Mouse (Mus musculus) cerebellum, postnatal 10 days (tissue): ENCODE measurements at regions not wholly inside any gene's neighbourhood (a gene's known extent, or its start where the extent isn't known, plus 50 kb on each side); places are given as distances from the start of the nearest gene placed in this dataset.
A peak's percentile ranks its signal among the peaks of the same experiment; 100 is the strongest.

Experiments used
- DNase-seq, 2 experiments: peaks; one replicate each; pipeline ENCODE4 v3.0.0; 2021; ENCODE audit warnings: mixed read lengths in 2 of 2

DNA sequence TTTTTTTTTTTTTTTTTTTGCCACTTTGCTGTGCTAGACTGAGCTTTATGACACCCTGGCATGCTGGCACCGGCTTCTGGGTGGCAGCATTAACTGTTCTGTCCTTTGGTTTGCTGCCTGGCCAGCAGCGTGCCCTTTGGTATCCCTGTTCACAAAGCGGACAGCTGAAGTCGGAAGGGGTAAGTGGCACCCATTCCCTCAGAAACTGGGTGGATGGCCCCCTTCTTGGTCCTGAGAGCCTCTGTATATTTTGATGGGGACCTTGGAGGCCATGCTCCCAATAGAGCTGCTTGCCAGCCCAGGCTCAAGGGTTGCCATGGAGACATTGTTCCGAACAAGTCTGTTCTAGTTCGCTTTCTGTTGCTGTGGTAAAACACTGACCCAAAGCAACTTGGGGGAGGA is 143.9 kb upstream of the Tle3 start:
- DNase-seq, result peak in 1 of 2 experiments; percentile 40

DNA sequence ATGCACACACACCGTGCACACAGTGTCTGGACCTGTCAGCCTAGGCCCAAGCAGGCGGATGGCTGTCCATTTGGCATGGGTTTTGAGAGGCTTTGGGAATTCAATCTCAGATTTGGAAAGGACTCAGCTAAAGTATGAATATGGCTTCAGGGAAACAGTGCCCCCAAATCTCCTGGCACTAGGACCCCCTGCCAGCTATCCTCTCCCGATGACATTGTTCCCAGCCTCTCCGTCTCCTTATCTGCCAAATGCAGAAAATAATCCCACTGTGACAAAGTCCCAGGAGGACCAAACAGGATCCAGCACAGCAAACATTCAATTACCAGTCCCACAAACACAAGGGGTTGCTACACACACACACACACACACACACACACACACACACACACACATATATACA is 141.9 kb upstream of the Tle3 start:
- DNase-seq, result no peak

DNA sequence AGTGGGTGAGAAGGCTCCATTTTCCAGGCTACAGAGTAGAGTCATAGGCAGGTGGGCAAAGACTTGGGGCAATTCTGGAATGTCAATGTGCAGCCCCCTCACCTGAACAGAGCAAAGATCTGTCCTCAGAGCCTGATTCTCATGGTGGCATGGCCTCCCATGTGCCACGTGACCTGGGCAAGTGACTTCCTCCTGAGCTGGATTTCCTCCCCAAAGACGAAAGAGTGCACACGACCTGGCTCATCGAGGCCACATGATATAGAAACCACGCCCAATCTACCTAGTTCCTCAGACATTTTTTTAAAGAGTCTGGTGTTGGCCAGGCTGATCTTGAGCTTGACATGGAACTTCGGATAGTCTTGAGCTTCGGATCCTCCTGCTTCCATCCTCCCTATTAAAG is 139.5 kb upstream of the Tle3 start:
- DNase-seq, result no peak

DNA sequence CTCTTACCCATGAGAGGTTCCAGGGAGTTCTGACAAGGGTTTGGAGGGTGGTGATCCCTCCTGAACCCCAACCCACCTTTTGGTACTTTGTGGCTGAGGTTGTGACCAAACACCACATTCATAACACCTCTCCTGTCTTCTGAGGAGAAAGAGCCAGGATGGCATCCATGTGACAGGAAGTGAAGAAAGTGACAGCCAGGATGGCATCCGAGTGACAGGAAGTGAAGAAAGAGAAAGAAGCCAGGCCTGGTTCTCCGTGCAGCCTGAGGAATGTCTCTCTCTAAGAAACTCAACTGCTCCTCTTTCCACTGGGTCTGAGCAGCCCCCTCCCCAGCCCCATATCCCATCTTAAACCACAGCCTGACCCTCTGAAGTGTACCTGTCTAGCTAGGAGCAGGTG is 138.9 kb upstream of the Tle3 start:
- DNase-seq, result no peak

DNA sequence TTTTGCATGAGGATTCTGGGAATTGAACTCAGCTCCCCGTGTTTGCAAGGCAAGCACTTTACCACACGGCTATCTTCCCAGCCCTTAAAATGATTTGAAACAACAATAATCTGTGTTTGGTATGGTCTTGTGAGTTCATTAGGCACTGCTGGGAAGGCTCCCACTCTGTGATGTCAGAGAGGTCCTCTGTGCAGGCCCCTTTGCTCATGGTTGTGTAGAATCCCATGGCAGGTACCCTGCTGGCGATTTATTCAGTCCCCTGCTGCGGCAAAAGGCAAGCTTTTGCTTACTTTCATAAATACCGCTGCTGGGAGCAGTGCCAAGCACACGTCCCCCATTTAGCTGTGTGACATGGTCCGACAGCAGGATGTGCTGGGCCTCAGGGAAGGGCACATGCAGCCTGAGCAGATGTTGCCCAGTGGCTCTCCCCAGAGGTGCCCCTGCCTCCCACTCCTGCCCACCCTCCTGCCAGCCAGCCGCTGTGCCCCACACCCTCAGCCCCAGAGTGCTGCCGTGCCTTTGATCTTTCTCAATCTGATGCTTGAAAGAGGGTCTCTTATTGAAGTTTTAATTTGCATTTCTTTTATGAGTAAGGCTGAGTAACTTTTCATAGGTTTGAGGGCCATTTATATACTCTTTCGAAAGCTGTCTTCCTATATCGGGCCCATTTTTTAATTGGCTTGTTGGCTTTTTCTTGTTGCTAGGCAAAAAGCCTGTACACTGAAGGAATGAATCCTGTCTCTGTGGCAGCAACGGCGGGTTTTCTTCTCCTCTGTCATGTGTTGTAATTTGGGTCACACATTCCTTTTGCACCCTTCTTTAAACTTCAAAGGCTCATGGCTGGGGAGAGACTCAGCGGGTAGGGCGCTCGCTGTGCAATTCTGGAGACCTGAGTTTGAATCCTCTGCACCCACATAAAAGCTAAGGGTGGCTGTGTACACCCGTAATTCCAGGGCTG is 136.2 kb upstream of the Tle3 start:
- no peak for DNase-seq

DNA sequence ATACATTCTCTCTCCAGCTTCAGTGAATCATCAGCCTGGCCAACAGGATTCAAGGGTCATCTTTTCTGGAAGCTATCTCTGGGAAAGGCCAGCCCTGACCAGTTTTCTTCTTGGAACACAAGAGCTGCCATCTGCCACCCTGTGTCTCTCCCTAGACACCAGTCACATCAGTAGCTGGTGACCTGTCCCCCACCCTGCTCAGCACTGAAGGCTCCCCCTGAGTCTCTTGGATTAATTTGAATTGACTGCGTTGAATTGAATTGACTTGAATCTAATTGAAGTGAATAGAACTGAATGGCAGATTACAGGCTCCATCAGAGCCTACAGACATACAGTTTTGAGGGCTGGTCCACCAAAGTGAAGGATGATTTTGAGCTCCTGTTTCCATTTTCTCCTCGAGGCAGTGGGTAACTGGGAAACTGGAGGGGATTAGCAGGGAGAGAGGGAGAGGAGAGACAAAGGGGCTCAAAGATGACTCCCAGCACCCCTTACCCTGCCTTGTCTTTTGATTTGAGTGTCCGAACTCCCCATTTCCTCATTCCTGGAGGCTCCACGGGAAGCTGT is 133.4 kb upstream of the Tle3 start:
- DNase-seq, result no peak

DNA sequence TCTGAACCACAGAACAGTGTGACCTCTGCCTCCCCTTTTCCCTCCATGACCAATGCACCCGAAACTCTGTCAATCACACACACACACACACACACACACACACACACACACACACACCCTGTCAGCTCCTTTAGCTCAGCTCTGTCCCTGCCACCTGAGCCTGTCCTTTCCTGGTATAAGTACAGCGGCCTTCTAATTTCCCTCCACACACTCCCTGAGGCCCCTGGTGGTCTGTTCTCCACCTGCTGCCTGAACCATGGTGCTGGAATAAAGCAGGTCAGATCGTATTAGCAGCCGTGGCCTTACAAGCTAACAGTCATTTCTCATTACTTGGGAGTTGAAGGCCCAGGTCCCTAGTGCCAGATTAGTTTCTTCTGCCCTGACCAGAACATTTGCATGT is 132.8 kb upstream of the Tle3 start:
- no peak for DNase-seq

DNA sequence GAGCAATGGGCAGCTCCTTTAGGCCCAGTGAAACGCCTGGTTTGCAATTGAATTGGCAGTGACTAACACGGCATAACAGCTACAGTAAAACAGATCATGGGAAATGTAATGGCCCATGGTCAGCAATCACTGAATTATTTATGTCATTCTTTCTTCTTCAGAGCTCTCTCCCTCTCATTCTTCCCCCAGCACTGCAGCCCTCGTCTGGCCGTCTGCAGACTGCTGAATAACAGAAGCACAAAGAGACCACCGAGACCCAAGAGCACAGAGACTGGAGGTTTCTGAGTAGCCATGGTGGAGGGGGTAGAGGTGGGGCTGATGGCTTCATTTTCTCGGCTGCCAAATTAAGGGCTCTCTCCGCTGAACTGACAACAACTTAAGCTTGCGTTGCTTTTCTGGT is 130.7 kb upstream of the Tle3 start:
- DNase-seq, result no peak

DNA sequence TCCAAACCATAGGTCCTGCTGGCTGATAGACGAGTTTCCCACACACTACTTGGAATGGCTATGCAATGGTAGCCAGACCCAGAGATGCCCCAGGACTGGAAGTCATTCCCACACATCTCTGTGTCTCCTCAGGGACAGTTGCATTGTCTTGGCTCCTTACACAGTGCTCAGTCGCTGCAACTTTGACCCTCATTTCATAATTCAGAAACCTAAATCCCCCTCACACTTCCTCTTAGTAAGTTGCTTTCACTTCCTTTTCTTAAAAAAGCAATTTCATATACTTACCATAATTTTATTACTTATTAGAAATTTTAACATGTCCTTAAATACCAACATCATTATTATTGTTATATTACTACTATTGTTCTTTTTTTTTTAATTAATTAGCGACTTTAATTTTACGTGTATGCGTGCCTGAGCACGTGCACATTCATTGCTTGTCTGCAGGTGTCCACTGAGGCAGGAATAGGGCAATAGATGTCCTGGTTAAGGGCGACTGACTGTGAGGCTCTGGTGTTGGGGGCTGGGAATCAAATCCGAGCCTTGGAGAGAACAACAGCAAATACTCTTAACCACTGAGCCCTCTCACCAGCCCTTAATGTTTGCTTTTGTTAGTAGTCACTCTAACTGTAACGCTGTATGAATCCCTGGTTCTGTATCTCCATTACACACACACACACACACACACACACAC is 129.9 kb upstream of the Tle3 start:
- no peak for DNase-seq

DNA sequence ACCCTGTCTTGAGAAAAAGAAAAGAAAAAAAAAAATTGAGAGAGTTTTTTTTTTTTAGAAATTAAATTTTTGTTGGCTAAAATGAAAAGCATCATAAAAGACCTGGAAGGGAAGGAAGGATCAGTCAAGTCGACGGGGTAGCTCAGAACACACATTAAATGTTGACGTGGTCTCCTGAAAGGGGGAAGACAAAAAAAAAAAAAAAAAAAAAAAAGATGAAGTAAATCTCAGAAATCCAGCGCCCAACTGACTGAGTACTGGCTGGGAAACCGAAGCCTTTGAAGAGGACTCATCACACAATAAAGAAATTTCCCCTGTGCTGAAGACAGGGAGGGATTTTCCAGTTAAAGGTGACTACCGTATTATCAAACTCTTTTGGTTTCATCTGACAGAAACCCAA is 128.9 kb upstream of the Tle3 start:
- no peak for DNase-seq

DNA sequence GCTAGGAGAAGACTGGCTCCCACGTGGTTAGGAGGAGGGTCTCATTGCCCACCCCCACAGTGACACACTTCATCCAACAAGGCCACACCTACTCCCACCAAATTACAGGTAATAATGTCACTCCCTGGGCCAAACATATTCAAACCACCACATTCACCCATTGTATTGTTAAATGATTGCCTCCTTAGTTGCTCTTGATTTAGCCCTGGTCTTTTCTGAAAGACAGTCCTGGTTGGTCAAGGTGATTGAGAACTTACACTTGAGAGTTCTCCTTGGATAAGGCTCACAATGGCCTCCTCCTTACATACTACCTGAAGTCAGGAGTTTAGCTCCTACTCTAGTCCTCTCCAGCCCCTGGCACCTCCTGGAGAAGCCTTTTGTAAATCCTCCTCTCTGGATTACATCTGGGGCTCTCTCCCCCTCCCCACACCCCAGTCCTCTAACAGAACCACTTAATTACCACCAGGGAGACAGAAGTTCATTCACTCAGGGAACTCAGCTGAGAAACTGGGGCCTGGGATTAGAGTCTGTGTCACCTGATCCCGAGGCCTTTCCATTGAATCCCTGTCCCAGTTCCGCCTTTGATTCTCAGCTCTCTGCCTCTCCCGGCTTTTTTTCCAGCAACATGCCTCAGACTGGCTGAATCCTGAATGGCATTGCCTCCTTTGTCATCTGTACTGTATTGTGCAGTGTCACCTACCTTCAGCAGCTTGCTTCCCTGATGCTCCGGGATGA is 122.3 kb upstream of the Tle3 start:
- no peak for DNase-seq

DNA sequence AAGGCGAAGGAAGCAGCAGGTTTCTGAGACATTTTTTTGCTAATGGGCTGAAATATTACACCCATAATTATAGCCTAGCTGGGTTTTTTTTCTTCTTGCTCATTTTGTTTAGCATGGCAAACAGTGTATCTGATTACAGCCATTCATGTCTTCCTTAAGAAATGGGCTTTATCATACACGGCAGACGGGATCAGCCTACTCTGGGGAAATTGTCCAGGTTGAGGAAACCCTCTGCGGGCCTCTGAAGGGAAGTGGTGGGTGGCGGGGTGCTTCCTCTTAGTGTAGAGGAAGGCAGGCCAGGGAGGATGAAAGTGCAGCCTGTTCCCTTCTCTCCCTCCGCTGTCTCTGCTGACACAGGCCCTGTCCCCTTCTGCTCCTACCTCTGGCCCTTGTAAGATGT is 120.6 kb upstream of the Tle3 start:
- DNase-seq, result no peak

DNA sequence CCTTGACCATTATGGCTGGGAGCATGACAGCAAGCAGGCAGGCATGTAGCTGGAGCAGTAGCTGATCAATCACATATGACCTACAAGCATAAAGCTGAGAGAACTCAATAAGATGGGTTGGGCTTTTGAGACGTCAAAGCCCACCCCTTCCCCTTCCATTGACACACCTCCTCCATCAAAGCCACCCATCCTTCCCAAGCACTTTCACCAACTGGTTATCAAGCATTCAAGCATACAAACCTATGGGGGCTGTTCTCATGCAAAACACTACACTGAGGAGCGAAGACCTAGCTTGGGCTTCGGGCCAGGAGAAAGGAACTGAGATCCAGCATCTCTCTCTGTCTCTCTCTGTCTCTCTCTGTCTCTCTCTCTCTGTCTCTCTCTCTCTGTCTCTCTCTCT is 118.4 kb upstream of the Tle3 start:
- no peak for DNase-seq

DNA sequence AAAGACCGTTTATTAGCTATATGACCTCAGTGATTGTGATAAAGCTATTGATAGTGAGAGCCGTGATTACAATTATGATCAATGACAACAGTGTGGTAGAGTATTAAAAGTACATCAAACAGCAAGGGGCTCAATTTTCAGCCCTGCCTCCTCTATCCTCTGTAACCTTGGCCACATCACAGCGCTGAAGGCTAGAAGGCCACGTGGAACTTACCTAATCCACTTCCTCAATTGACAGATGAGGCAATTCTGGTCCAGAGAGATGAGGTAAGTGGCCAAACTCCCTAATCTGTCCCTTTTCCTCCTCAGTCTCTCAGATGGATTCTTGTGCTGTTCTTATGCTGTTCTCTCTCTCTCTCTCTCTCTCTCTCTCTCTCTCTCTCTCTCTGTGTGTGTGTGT is 114.7 kb upstream of the Tle3 start:
- DNase-seq, result no peak

DNA sequence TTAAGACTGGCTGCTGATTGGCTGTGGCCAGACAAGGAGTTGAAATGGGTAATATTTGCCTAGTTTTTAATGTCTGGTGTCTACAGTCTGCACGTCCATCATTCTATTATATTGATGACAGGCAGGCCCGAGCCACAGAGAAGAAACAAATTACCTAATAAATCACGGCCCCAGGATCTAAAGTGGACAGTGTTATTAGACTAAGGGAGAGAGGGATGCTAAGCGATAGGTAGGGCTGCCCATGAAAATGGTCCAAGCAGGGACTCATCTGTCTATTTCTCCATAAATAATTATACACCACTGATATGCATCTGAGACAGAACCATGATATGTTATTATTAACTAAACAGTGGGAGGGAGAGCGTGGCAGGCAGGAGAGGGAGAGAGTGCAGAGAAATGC is 114.1 kb upstream of the Tle3 start:
- DNase-seq, result no peak

DNA sequence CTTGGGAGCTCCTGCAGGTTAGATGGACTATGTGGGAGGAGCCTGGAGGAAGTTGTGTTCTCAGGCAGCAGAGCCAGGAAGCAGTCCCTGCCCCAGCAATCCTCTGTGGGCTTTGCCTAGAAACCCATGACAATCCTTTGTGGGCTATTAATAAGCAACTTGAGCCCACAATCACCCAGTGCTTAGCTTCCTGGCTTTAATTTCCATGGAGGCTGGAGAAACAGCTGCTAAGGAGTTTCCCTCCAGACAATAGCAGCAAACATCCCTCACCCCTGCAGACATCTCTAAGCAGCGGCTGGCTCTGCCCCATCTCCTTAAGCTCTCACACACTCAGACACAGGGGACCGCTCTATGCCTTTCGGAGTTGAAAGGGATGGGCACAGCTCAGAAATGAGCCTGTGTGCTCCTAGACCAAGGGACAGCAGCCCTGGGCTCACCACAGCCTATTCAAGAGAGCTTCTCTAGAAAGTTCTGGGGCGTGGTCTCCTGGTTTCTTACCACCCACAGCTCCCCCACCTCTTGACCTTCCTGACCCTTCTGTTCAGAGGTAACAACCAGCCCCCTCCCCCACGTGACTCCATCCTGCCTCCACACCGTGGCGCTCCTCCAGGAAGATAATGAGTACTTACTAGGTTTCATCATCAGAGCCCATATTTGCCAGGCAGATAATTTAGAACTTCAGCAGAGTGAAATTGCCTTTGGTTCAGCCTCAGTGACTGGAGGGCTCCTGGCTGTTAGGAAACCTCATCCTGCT is 112.6 kb upstream of the Tle3 start:
- DNase-seq, result peak; percentile 32 to 34

DNA sequence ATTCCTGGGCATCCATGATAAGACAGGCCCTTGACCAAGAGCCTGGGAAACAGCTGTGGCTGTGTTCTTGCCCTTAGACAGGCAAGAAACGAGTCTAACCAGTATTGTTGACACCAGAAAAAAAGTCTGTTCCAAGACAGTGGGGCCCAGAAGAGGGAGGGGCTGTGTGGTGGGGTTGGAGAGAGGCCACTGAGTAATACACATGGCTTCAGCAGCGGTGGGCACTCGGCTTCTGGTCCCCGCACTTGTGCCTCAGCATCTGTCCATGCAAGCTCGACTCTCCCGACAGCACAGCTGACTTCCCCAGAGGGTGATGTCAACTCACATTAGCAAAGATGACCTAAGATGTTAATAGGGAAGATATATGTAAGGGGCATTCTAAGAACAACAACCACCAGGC is 110.9 kb upstream of the Tle3 start:
- DNase-seq, result no peak

DNA sequence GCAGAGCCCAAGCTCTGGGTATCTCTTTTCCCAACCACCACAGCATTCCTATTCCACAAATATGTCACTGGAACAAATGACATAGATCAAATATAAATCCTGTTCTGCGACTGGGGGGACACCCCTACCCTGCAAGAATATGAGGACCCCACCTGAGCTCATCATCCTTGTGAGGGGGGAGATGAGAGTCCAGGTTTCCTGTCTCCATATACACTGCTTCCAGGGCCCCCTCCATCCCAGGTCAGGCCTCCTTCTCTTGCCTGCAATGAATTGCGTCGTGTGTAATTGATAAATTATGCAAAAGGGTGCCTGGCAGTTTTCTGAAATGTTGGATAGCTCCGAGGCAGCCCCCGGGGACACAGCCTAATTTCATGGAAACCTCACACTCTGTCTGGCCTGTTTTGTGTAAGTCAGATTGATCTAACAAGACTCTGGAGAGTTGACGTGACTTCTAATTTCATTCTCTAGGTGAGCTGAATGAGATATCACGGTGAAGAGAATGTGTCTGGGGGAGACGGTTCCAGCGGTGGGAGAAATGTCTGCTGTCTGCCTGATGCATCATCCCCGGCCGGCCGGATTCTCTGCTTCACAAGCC is 110.3 kb upstream of the Tle3 start:
- DNase-seq, result no peak

DNA sequence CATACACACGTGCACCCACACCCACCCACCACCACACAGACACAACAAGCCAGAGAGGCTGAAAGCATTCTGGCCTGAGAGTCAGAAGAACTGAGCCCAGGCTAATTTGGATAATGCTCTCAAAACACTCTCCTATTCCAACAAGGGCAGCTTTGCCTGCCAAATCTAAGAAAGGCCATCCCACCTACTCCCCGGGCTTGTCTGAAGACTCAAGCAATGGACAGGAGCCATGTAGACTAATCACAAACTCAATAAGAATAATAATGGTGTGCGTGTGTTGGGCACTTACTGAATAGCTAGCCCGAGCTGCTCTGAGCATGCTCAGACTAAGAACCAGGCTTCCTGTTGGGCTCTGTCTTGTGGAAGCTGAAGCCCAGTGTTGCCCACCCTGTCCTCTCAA is 108.8 kb upstream of the Tle3 start:
- DNase-seq, result no peak

DNA sequence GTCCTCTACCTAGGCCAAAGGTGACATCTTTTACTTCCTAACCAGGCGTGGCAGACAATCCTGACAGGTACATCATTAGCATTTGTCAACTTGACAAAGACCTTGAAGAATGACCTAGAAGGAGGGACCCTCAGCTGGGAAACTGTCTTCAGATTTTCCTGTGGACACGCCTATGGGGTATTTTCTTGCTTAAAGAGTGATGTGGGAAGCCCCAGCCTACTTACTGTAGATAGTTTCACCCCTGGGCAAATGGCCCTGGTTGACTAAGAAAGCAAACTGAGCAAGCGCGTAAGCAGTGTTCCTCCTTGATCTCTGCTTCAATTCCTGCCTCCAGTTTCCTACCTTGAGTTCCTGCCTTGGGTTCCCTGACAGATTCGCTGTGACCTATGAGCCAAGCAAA is 106.7 kb upstream of the Tle3 start:
- DNase-seq, result no peak

DNA sequence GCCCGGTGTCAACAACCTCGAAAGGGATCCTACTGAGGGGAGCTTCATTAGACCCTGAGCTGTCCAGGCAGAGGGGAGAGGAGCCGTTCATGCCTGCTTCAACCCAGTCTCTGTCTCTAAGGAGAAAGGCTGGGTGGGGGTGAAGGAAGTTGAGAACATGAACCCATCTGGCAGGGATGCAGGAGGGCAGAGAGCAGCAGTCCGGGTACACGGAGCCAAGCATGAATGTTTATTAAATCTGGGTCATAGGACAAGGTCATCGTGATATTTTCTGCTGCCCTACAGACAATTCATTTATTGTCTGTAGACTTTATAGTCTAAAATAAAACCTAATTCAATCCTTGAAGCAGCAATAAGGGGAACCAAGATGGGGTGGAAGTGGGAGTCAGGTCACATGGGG is 105.2 kb upstream of the Tle3 start:
- DNase-seq, result no peak

DNA sequence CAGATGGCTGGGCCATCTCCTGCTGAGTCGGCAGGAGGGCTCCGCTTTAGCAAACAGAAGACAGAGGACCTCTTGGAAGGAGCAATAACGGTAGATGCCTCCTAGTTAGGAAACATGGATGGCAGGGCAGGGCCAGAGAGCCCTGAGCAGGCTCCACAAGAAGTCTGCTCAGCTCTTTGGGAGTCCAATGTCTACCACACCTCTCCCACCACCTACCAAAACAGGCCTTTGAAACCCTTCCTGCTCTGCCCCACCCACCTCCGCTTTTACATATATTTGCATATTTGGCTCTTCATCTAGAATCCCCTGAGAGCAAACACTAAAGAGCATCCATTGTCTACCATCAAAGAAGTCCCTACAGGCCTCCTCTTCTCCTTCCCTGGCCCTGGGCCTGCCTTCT is 104.6 kb upstream of the Tle3 start:
- no peak for DNase-seq
